Mouse (Mus musculus): Measurements from ENCODE around the gene D11Wsu47e. TPM values are rescaled to one million over a fixed set of nuclear protein-coding genes. Genes with fewer than 3 reads are reported as not detected.

D11Wsu47e gene
- polyA plus RNA-seq, 1 experiment from 2014 or later = 11.9 TPM

DNA sequence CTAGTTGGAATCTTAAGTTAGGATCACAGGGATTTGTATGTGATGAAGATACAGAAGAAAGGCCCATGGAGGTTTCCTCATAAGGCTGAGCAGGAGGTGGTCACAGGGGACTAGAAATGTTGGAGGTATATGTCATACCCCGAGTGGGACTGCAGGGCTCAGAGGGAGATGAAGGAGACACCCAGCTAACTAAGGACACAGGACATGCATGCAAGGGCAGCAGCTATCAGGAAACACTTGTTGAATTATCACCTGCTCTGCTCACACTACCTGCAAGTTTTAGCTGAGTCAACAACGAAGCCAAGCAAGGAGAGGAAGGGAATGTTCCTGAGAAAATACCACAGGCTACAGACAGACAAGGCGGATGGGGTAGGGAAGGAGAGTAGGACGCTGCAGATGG is 16.5 kb upstream of the D11Wsu47e start:
- H3K9ac ChIP-seq (replicated peaks; ENCODE audit: low read depth) = no peak overlapping the region
- H3K36me3 ChIP-seq (ENCODE audit: insufficient read depth, low read length) = peaks cover 4% of the 10 kb centered on the region; the same call in 1 of the 2 replicates
- no peaks in the 10 kb centered on the region for H3K27me3 ChIP-seq (replicated peaks; ENCODE audit: insufficient read depth, low read length)
- H3K27ac ChIP-seq (ENCODE audit: low read length) = peak overlapping the region; percentile 6; the same call in 1 of the 2 replicates
- no peaks in the 10 kb centered on the region for H3K9me3 ChIP-seq (ENCODE audit: low read length)
- TF ChIP-seq EP300 (IDR thresholded peaks at IDR 0.05) (no peak), CTCF (IDR thresholded peaks at IDR 0.05) (no peak)
- ATAC-seq (no peak), DNase-seq (ENCODE audit: low spot score) (no peak)
- no peak overlapping the region for H3K4me2 ChIP-seq (replicated peaks; ENCODE audit: low read depth, low read length)
- H3K4me1 ChIP-seq (ENCODE audit: insufficient read depth, low read depth, low read length) = peaks cover 7% of the 10 kb centered on the region; the same call in 1 of the 2 replicates
- H3K4me3 ChIP-seq (ENCODE audit: low read depth, low read length) = no peak overlapping the region
- 55% methylated on average over 4 of the region's 4 CpGs for WGBS

GRCm38 (mm10) chr11:113668857-113669256 is 15.4 kb upstream of the D11Wsu47e start:
- H3K36me3 ChIP-seq (ENCODE audit: insufficient read depth, low read length) = peaks cover 14% of the 10 kb centered on the region
- no peak overlapping the region for H3K27ac ChIP-seq (ENCODE audit: low read length)
- DNase-seq (ENCODE audit: low spot score) = no peak
- no peak for ATAC-seq
- H3K4me2 ChIP-seq (replicated peaks; ENCODE audit: low read depth, low read length) = no peak overlapping the region
- peaks cover 7% of the 10 kb centered on the region; the same call in 1 of the 2 replicates for H3K4me1 ChIP-seq (ENCODE audit: insufficient read depth, low read depth, low read length)
- H3K9me3 ChIP-seq (ENCODE audit: low read length) = no peaks in the 10 kb centered on the region
- TF ChIP-seq EP300 (IDR thresholded peaks at IDR 0.05) = no peak
- TF ChIP-seq CTCF (IDR thresholded peaks at IDR 0.05) = no peak
- no peak overlapping the region for H3K9ac ChIP-seq (replicated peaks; ENCODE audit: low read depth)
- 72% methylated on average over 5 of the region's 5 CpGs for WGBS
- no peaks in the 10 kb centered on the region for H3K27me3 ChIP-seq (replicated peaks; ENCODE audit: insufficient read depth, low read length)
- no peak overlapping the region for H3K4me3 ChIP-seq (ENCODE audit: low read depth, low read length)

DNA sequence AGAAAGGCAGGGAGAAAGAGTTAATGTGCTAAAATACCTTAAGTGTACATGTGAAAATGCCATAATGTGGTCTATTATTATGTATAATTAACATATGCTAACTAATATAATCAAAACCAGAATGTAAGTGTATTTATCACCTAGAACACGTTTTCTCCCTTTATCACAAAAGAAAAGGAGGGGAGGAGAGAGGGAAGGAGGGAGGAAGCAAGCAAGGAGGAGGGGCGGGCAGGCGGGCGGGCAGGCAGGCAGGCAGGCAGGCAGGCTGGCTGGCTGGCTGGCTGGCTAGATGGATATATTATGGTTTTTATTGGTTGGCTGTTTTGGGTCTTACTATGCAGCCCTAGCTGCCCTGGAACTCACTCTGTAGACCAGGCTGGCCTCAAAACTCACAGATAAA is 14.5 kb upstream of the D11Wsu47e start:
- Histone ChIP-seq H3K4me1 (ENCODE audit: insufficient read depth, low read depth, low read length) (peaks cover 7% of the 10 kb centered on the region; the same call in 1 of the 2 replicates), H3K27me3 (replicated peaks; ENCODE audit: insufficient read depth, low read length) (no peaks in the 10 kb centered on the region), H3K36me3 (ENCODE audit: insufficient read depth, low read length) (peaks cover 15% of the 10 kb centered on the region), H3K27ac (ENCODE audit: low read length) (no peak overlapping the region), H3K4me2 (replicated peaks; ENCODE audit: low read depth, low read length) (no peak overlapping the region), H3K9ac (replicated peaks; ENCODE audit: low read depth) (no peak overlapping the region), H3K9me3 (ENCODE audit: low read length) (no peaks in the 10 kb centered on the region), H3K4me3 (ENCODE audit: low read depth, low read length) (no peak overlapping the region)
- no peak for ATAC-seq
- no peak for DNase-seq (ENCODE audit: low spot score)
- TF ChIP-seq EP300 (IDR thresholded peaks at IDR 0.05) = no peak
- no peak for TF ChIP-seq CTCF (IDR thresholded peaks at IDR 0.05)
- 77% methylated on average over 4 of the region's 4 CpGs for WGBS

GRCm38 (mm10) chr11:113673614-113674013 is 10.6 kb upstream of the D11Wsu47e start:
- TF ChIP-seq CTCF (IDR thresholded peaks at IDR 0.05) (no peak), EP300 (IDR thresholded peaks at IDR 0.05) (no peak)
- peaks cover 23% of the 10 kb centered on the region for H3K36me3 ChIP-seq (ENCODE audit: insufficient read depth, low read length)
- H3K27ac ChIP-seq (ENCODE audit: low read length) = no peak overlapping the region
- H3K9me3 ChIP-seq (ENCODE audit: low read length) = no peaks in the 10 kb centered on the region
- H3K4me1 ChIP-seq (ENCODE audit: insufficient read depth, low read depth, low read length) = no peaks in the 10 kb centered on the region
- no peak overlapping the region for H3K4me3 ChIP-seq (ENCODE audit: low read depth, low read length)
- DNase-seq (ENCODE audit: low spot score) (no peak), ATAC-seq (no peak)
- WGBS = 86% methylated on average over 4 of the region's 4 CpGs
- H3K4me2 ChIP-seq (replicated peaks; ENCODE audit: low read depth, low read length) = no peak overlapping the region
- no peak overlapping the region for H3K9ac ChIP-seq (replicated peaks; ENCODE audit: low read depth)
- H3K27me3 ChIP-seq (replicated peaks; ENCODE audit: insufficient read depth, low read length) = no peaks in the 10 kb centered on the region

DNA sequence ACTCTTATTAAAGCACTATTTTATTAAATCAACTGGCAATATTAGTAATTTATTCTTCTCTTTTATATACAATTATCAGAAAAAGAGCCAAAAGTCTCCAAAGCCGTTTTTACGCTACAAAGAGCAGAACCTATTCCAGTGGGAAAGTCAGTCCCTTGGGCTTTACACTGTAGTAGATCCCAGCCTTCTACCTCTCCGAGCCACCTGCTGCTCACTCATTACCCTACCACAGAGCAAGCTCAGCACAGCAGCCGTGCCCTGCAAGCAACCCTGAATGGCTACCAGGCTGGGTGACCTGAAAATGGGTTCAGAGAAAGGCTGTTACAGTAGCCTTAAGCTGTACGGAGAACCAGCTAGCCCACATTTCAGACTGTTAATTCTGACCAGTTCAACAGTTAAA is 9.6 kb upstream of the D11Wsu47e start:
- Histone ChIP-seq H3K36me3 (ENCODE audit: insufficient read depth, low read length) (peaks cover 23% of the 10 kb centered on the region), H3K27me3 (replicated peaks; ENCODE audit: insufficient read depth, low read length) (no peaks in the 10 kb centered on the region), H3K9ac (replicated peaks; ENCODE audit: low read depth) (no peak overlapping the region), H3K4me2 (replicated peaks; ENCODE audit: low read depth, low read length) (no peak overlapping the region), H3K9me3 (ENCODE audit: low read length) (no peaks in the 10 kb centered on the region), H3K27ac (ENCODE audit: low read length) (no peak overlapping the region), H3K4me1 (ENCODE audit: insufficient read depth, low read depth, low read length) (no peaks in the 10 kb centered on the region), H3K4me3 (ENCODE audit: low read depth, low read length) (no peak overlapping the region)
- WGBS = 91% methylated on average over 5 of the region's 5 CpGs
- ATAC-seq (no peak), DNase-seq (ENCODE audit: low spot score) (no peak)
- TF ChIP-seq CTCF (IDR thresholded peaks at IDR 0.05) (no peak), EP300 (IDR thresholded peaks at IDR 0.05) (no peak)

DNA sequence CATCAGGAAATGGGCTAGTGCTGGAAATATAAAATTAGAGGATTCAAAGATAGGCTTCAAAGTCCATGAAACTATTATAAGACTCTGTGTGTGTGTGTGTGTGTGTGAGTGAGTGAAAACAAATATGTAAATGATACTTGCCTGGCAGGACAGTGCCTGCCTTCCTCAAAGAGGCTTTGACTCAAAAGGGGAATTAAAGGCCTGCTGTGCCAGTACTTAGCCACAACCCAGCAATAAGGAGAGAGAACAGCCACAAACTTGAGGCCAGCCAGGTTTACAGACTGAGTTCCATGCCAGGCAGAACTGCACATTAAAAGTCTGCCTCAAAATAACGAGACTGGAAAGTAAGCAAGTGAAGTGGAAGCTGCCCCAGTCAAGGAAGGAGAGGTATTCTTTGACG is 7.4 kb upstream of the D11Wsu47e start:
- Histone ChIP-seq H3K36me3 (ENCODE audit: insufficient read depth, low read length) (peaks cover 18% of the 10 kb centered on the region), H3K9ac (replicated peaks; ENCODE audit: low read depth) (no peak overlapping the region), H3K4me1 (ENCODE audit: insufficient read depth, low read depth, low read length) (peaks cover 5% of the 10 kb centered on the region; the same call in 1 of the 2 replicates), H3K27ac (ENCODE audit: low read length) (no peak overlapping the region), H3K9me3 (ENCODE audit: low read length) (no peaks in the 10 kb centered on the region), H3K4me3 (ENCODE audit: low read depth, low read length) (no peak overlapping the region), H3K27me3 (replicated peaks; ENCODE audit: insufficient read depth, low read length) (no peaks in the 10 kb centered on the region), H3K4me2 (replicated peaks; ENCODE audit: low read depth, low read length) (no peak overlapping the region)
- TF ChIP-seq CTCF (IDR thresholded peaks at IDR 0.05) = no peak
- no peak for TF ChIP-seq EP300 (IDR thresholded peaks at IDR 0.05)
- 67% methylated on average over 2 of the region's 2 CpGs for WGBS
- DNase-seq (ENCODE audit: low spot score) (no peak), ATAC-seq (no peak)

- no peak overlapping the region for H3K9ac ChIP-seq (replicated peaks; ENCODE audit: low read depth)
- no peak overlapping the region for H3K27ac ChIP-seq (ENCODE audit: low read length)
Measured at GRCm38 (mm10) chr11:113677378-113677777, 6.8 kb upstream of the D11Wsu47e start.

More at GRCm38 (mm10) chr11:113677378-113677777, 6.8 kb upstream of the D11Wsu47e start:
- Histone ChIP-seq H3K4me1 (ENCODE audit: insufficient read depth, low read depth, low read length) (peaks cover 6% of the 10 kb centered on the region; the same call in 1 of the 2 replicates), H3K9me3 (ENCODE audit: low read length) (no peaks in the 10 kb centered on the region), H3K36me3 (ENCODE audit: insufficient read depth, low read length) (peaks cover 18% of the 10 kb centered on the region), H3K4me2 (replicated peaks; ENCODE audit: low read depth, low read length) (no peak overlapping the region), H3K4me3 (ENCODE audit: low read depth, low read length) (no peak overlapping the region), H3K27me3 (replicated peaks; ENCODE audit: insufficient read depth, low read length) (no peaks in the 10 kb centered on the region)
- WGBS = 91% methylated on average over 2 of the region's 2 CpGs
- DNase-seq (ENCODE audit: low spot score) (no peak), ATAC-seq (no peak)
- TF ChIP-seq EP300 (IDR thresholded peaks at IDR 0.05) (no peak), CTCF (IDR thresholded peaks at IDR 0.05) (no peak)
